Mouse (Mus musculus) midbrain, embryonic 10.5 days (tissue): Measurements from ENCODE around the gene Spag17. TPM values are rescaled to one million over a fixed set of nuclear protein-coding genes. Genes with fewer than 3 reads are reported as not detected.
A peak's percentile ranks its signal among the peaks of the same experiment; 100 is the strongest.
"Not testable (repeated sequence)": the region's sequence is repeated elsewhere in the genome, so short reads cannot be mapped to it uniquely, and the experiment has no call there.

ENCODE experiments used
- DNase-seq: peaks from one replicate; pipeline ENCODE4 v3.0.0-alpha.2; 2017; ENCODE audit warnings: low spot score
- H3K27ac ChIP-seq: fragments of 300-500 bp; sonication (generic); replicated peaks from 2 replicates; pipeline ENCODE4 v1.5.1; 2016; ENCODE audit warnings: mild to moderate bottlenecking
- H3K27me3 ChIP-seq: fragments of 300-500 bp; sonication (generic); 2 replicates; pipeline ENCODE4 v1.6.1; 2016; ENCODE audit warnings: low read depth, mild to moderate bottlenecking; ENCODE audit not compliant: poor library complexity, severe bottlenecking
- H3K36me3 ChIP-seq: fragments of 300-500 bp; sonication (generic); 2 replicates; pipeline ENCODE4 v1.6.1; 2016; ENCODE audit warnings: mild to moderate bottlenecking, moderate library complexity
- H3K4me1 ChIP-seq: fragments of 300-500 bp; sonication (generic); 2 replicates; pipeline ENCODE4 v1.6.1; 2016
- H3K4me3 ChIP-seq: fragments of 300-500 bp; sonication (generic); 2 replicates; pipeline ENCODE4 v1.5.1; 2016; ENCODE audit warnings: mild to moderate bottlenecking, moderate library complexity
- H3K9me3 ChIP-seq: fragments of 300-500 bp; sonication (generic); replicated peaks from 2 replicates; pipeline ENCODE4 v1.6.1; 2016; ENCODE audit warnings: mild to moderate bottlenecking
- WGBS: fragments of 180-500 bp; shearing (Covaris S2); methylation state at CpG from one replicate; pipeline ENCODE4 v1.1.7; 2016; 5-methylcytosine and 5-hydroxymethylcytosine counted together
- polyA plus RNA-seq: library from polyadenylated mRNA; unstranded; fragments of >200 nt; fragmentation: Nextera tagmentation; extraction: Ambion mirVana; gene quantifications from 2 replicates; pipeline ENCODE4 v1.2.1, GENCODE M21; 2016

The Spag17 gene
- 0.21 TPM in 1 of 2 replicates, not detected in the other for polyA plus RNA-seq

- WGBS: 41% methylated on average over 16 of the region's 16 CpGs
- no peaks in the 10 kb centered on the region for H3K36me3 ChIP-seq
- no peak within 1 kb of the TSS for H3K4me3 ChIP-seq
- H3K4me1 ChIP-seq: no peaks in the 10 kb centered on the region
- H3K27me3 ChIP-seq: no peaks in the 10 kb centered on the region
- H3K9me3 ChIP-seq: no peaks in the 10 kb centered on the region
- DNase-seq: no peak
- H3K27ac ChIP-seq: no peak within 1 kb of the TSS
Measured at GRCm38 (mm10) chr3:99885187-99885811, at the start of gene Spag17. Spag17 (plus strand) TSS chr3:99885406.

- no peak for DNase-seq
- Histone ChIP-seq H3K4me1 (no peaks in the 10 kb centered on the region), H3K27me3 (no peaks in the 10 kb centered on the region), H3K27ac (no peak overlapping the region), H3K9me3 (no peaks in the 10 kb centered on the region), H3K4me3 (no peak overlapping the region), H3K36me3 (no peaks in the 10 kb centered on the region)
- 87% methylated on average over 2 of the region's 2 CpGs for WGBS
Measured at GRCm38 (mm10) chr3:99842333-99842732, 42.9 kb upstream of the Spag17 start.

- no peaks in the 10 kb centered on the region for H3K9me3 ChIP-seq
- no peaks in the 10 kb centered on the region for H3K36me3 ChIP-seq
- no peak overlapping the region for H3K4me3 ChIP-seq
- no peaks in the 10 kb centered on the region for H3K4me1 ChIP-seq
- WGBS: 86% methylated on average over 3 of the region's 3 CpGs
- DNase-seq: no peak
- H3K27me3 ChIP-seq: no peaks in the 10 kb centered on the region
- H3K27ac ChIP-seq: no peak overlapping the region
Measured at GRCm38 (mm10) chr3:99842808-99843207, 42.4 kb upstream of the Spag17 start.

- no peak overlapping the region for H3K27ac ChIP-seq
- 87% methylated on average over 6 of the region's 6 CpGs for WGBS
Measured at GRCm38 (mm10) chr3:99843233-99843632, 42.0 kb upstream of the Spag17 start.

GRCm38 (mm10) chr3:99850926-99851325 is 34.3 kb upstream of the Spag17 start:
- WGBS: 83% methylated on average over 7 of the region's 7 CpGs
- Histone ChIP-seq H3K27me3 (no peaks in the 10 kb centered on the region), H3K4me1 (0 out of 2 replicates have a peak, but pooled peaks cover 3% of the 10 kb centered on the region), H3K36me3 (no peaks in the 10 kb centered on the region), H3K27ac (no peak overlapping the region), H3K4me3 (no peak overlapping the region), H3K9me3 (no peaks in the 10 kb centered on the region)
- DNase-seq: no peak

More at GRCm38 (mm10) chr3:99843233-99843632, 42.0 kb upstream of the Spag17 start:
- no peaks in the 10 kb centered on the region for H3K27me3 ChIP-seq
- H3K36me3 ChIP-seq: no peaks in the 10 kb centered on the region
- H3K4me3 ChIP-seq: no peak overlapping the region
- DNase-seq: no peak
- no peaks in the 10 kb centered on the region for H3K4me1 ChIP-seq
- H3K9me3 ChIP-seq: no peaks in the 10 kb centered on the region

- H3K36me3 ChIP-seq: no peaks in the 10 kb centered on the region
- H3K27ac ChIP-seq: no peak overlapping the region
- peak; percentile 17 for DNase-seq
- 0 out of 2 replicates have a peak, but pooled peaks cover 3% of the 10 kb centered on the region for H3K4me1 ChIP-seq
- H3K9me3 ChIP-seq: no peaks in the 10 kb centered on the region
- 67% methylated on average over 3 of the region's 3 CpGs for WGBS
- H3K4me3 ChIP-seq: no peak overlapping the region
- H3K27me3 ChIP-seq: no peaks in the 10 kb centered on the region
Measured at GRCm38 (mm10) chr3:99854595-99854994, 30.6 kb upstream of the Spag17 start.

- DNase-seq: no peak
- no peaks in the 10 kb centered on the region for H3K36me3 ChIP-seq
- WGBS: 78% methylated on average over 3 of the region's 3 CpGs
- no peak overlapping the region for H3K4me3 ChIP-seq
- no peak overlapping the region for H3K27ac ChIP-seq
- 0 out of 2 replicates have a peak, but pooled peaks cover 3% of the 10 kb centered on the region for H3K4me1 ChIP-seq
- no peaks in the 10 kb centered on the region for H3K27me3 ChIP-seq
- H3K9me3 ChIP-seq: no peaks in the 10 kb centered on the region
Measured at GRCm38 (mm10) chr3:99858922-99859321, 26.3 kb upstream of the Spag17 start.

GRCm38 (mm10) chr3:99864706-99865105 is 20.5 kb upstream of the Spag17 start:
- no peaks in the 10 kb centered on the region for H3K27me3 ChIP-seq
- no peak for DNase-seq
- H3K9me3 ChIP-seq: no peaks in the 10 kb centered on the region
- H3K4me3 ChIP-seq: no peak overlapping the region
- no peaks in the 10 kb centered on the region for H3K4me1 ChIP-seq
- 79% methylated on average over 1 of the region's 1 CpGs for WGBS
- no peaks in the 10 kb centered on the region for H3K36me3 ChIP-seq
- no peak overlapping the region for H3K27ac ChIP-seq

- H3K9me3 ChIP-seq: no peaks in the 10 kb centered on the region
- H3K27ac ChIP-seq: no peak overlapping the region
- no peaks in the 10 kb centered on the region for H3K27me3 ChIP-seq
- H3K4me1 ChIP-seq: no peaks in the 10 kb centered on the region
- no peak overlapping the region for H3K4me3 ChIP-seq
- no peaks in the 10 kb centered on the region for H3K36me3 ChIP-seq
- DNase-seq: no peak
Measured at GRCm38 (mm10) chr3:99875137-99875536, 10.1 kb upstream of the Spag17 start.

GRCm38 (mm10) chr3:99881498-99881897 is 3.7 kb upstream of the Spag17 start:
- H3K4me1 ChIP-seq: no peaks in the 10 kb centered on the region
- no peak for DNase-seq
- H3K36me3 ChIP-seq: no peaks in the 10 kb centered on the region
- H3K27ac ChIP-seq: no peak overlapping the region
- H3K4me3 ChIP-seq: no peak overlapping the region
- WGBS: 91% methylated on average over 3 of the region's 3 CpGs
- no peaks in the 10 kb centered on the region for H3K27me3 ChIP-seq
- no peaks in the 10 kb centered on the region for H3K9me3 ChIP-seq

- Histone ChIP-seq H3K36me3 (no peaks in the 10 kb centered on the region), H3K9me3 (no peaks in the 10 kb centered on the region), H3K4me1 (no peaks in the 10 kb centered on the region), H3K27ac (no peak overlapping the region), H3K27me3 (no peaks in the 10 kb centered on the region), H3K4me3 (no peak overlapping the region)
- WGBS: 89% methylated on average over 6 of the region's 6 CpGs
- no peak for DNase-seq
Measured at GRCm38 (mm10) chr3:99883988-99884564, 1.1 kb upstream of the Spag17 start.

- WGBS: 95% methylated on average over 4 of the region's 4 CpGs
- H3K9me3 ChIP-seq: peaks cover 20% of the 10 kb centered on the region; the same call in 1 of the 2 replicates
Measured at GRCm38 (mm10) chr3:99894741-99895140, 9.5 kb downstream of the Spag17 start.

GRCm38 (mm10) chr3:99913809-99914439 is 28.7 kb downstream of the Spag17 start:
- no peak for DNase-seq
- Histone ChIP-seq H3K4me3 (no peak overlapping the region), H3K36me3 (no peaks in the 10 kb centered on the region), H3K9me3 (no peaks in the 10 kb centered on the region), H3K27me3 (no peaks in the 10 kb centered on the region), H3K4me1 (no peaks in the 10 kb centered on the region), H3K27ac (no peak overlapping the region)
- WGBS: 92% methylated on average over 8 of the region's 8 CpGs

More at GRCm38 (mm10) chr3:99894741-99895140, 9.5 kb downstream of the Spag17 start:
- not testable (repeated sequence) for H3K4me1 ChIP-seq, H3K4me3 ChIP-seq, DNase-seq, H3K27me3 ChIP-seq, H3K27ac ChIP-seq, H3K36me3 ChIP-seq
